Mouse (Mus musculus) forebrain, embryonic 16.5 days (tissue): ENCODE results near the gene Fgfr2. TPM values are rescaled to one million over a fixed set of nuclear protein-coding genes. Genes with fewer than 3 reads are reported as not detected.

ENCODE experiments used
- ATAC-seq: fragments of 200-750 bp; cut with Nextera tagmentation; 2 replicates; pipeline ENCODE4 v1.8.0; 2017; ENCODE audit warnings: mild to moderate bottlenecking, moderate library complexity
- H3K27ac ChIP-seq: fragments of 300-500 bp; sonication (generic); 2 replicates; pipeline ENCODE4 v1.5.1; 2014; ENCODE audit warnings: low read length, control low read depth
- H3K27me3 ChIP-seq: fragments of 300-500 bp; sonication (generic); replicated peaks from 2 replicates; pipeline ENCODE4 v1.6.1; 2014; ENCODE audit warnings: low read length; ENCODE audit not compliant: control insufficient read depth, insufficient read depth
- H3K36me3 ChIP-seq: fragments of 300-500 bp; sonication (generic); 2 replicates; pipeline ENCODE4 v1.6.1; 2014; ENCODE audit not compliant: control insufficient read depth, insufficient read depth
- H3K4me1 ChIP-seq: fragments of 300-500 bp; sonication (generic); replicated peaks from 2 replicates; pipeline ENCODE4 v1.6.1; 2014; ENCODE audit warnings: low read length; ENCODE audit not compliant: control insufficient read depth, insufficient read depth
- H3K4me2 ChIP-seq: fragments of 300-500 bp; sonication (generic); 2 replicates; pipeline ENCODE4 v1.6.1; 2014; ENCODE audit warnings: mild to moderate bottlenecking, low read length, control low read depth
- H3K4me3 ChIP-seq: fragments of 300-500 bp; sonication (generic); replicated peaks from 2 replicates; pipeline ENCODE4 v1.5.1; 2014; ENCODE audit warnings: mild to moderate bottlenecking, low read length, control low read depth
- H3K9ac ChIP-seq: fragments of 300-500 bp; sonication (generic); replicated peaks from 2 replicates; pipeline ENCODE4 v1.6.1; 2014; ENCODE audit warnings: low read depth, low read length, control low read depth
- H3K9me3 ChIP-seq: fragments of 300-500 bp; sonication (generic); 2 replicates; pipeline ENCODE4 v1.6.1; 2016; ENCODE audit warnings: low read length; ENCODE audit not compliant: control insufficient read depth
- WGBS: fragments of 180-500 bp; shearing (Covaris S2); extraction: QIAGEN DNeasy Blood & Tissue Kit; methylation state at CpG from one replicate; pipeline ENCODE4 v1.1.7; 2014; 5-methylcytosine and 5-hydroxymethylcytosine counted together
- polyA plus RNA-seq: library from polyadenylated mRNA; unstranded; fragments of >200 nt; fragmentation: Nextera tagmentation; extraction: Ambion mirVana; gene quantifications from 2 replicates; pipeline ENCODE4 v1.2.1, GENCODE M21; 2015

The Fgfr2 gene
- polyA plus RNA-seq, 1 experiment from 2014 or later: 39.2 TPM

DNA sequence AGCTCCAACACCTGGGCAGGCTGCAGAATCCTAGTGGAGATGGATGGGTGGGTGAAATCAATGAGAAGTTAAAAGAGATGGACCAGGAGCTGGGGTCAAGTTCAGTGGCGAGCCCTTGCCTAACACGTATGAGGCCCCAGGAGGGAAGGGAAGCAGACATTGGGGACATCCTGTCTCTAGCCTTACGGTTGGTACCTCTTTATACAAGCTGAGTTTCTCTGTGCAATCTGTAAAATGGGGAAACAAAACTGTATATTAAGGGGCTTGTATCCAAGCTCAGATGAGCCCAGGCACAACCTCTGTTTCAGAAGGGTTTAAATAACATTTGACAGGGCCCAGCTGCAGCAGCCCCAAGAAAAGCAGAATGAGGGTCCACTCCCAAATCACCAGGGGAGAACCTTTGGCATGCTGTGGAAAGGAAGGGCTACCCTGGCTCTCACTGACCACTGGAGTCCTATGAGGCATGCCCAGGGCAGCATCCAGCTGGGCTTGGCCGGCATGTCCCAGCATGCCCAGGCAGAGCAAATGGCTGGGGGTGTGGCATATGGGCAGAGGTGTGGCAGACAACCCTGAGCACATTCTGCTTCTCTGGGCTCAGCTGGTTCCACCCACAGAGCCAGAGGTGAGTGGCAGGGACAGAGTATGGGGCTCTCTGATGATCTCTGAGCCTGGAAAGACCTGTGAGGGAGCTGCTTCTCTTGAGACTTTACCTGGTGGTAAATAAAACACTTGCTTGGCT, 393.9 kb downstream of the Fgfr2 start:
- H3K4me3 ChIP-seq: no peak overlapping the region
- H3K4me2 ChIP-seq: no peak overlapping the region
- H3K27me3 ChIP-seq: no peaks in the 10 kb centered on the region
- no peaks in the 10 kb centered on the region for H3K9me3 ChIP-seq
- WGBS: 78% methylated on average over 4 of the region's 4 CpGs
- no peak overlapping the region for H3K9ac ChIP-seq
- H3K36me3 ChIP-seq: no peaks in the 10 kb centered on the region
- H3K4me1 ChIP-seq: peaks cover 49% of the 10 kb centered on the region
- H3K27ac ChIP-seq: no peak overlapping the region
- ATAC-seq: no peak

DNA sequence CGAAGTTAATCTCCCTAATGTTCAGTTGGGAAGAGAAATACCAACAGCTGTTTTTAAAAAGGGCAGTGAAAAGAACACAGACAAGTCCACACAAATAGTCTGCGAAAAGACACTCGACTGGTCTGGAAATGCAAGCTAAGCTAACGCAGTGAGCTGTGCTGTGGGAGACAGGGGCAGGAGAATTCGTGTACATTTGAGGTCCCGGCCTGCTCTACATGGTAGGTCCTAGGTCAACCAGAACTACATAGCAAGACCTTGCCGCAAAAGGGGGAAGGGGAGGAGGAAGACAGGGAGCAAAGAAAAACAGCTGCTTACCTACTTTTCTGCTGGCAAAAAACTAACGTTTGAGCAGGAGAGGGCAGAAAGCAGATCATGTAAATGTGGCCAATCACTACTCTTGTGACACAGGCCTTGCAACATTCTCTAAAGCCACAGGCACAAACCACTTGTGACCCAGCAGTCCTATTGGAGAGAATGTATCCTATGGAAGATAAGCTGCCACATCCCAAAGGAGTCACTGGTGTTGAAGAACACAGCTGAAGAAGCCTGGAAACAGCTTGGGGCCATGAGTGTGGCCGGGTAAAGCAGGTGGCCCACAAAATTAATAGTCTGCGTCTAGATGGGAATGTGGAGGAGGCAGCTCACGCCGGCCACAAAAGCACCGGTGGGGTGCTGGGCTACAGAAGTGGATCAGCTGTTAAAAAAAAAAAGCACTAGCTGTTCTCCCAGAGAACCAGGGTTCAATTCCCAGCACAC, 396.9 kb downstream of the Fgfr2 start:
- WGBS: 62% methylated on average over 13 of the region's 13 CpGs
- ATAC-seq: no peak
- no peak overlapping the region for H3K27ac ChIP-seq

DNA sequence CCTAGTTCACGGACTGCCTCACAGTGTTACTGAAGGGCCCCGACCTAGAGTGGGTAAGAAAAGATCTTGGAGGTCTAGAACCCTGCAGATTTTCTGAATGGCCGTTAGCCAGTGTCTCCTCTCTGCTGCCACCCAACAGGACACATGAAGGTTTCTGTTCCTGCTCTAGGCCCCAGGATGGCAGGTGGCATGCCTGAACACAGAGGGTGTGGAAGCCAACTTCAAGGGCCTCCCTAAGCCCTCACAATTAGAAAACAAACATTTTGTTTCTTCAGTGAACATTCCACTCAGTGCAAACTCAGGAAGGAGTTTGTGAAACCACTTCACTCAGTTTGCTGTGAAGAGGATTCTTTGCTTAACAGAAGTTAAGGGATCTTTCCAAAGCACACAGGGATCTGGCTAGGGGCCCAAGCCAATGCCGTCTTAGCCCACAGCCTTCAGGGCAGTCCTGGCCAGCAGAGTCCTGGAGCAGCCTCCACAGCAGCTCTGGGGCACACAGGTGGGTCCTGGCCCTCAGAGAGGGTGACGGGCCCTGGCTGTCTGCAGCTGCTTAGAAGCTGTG, 398.6 kb downstream of the Fgfr2 start:
- no peak overlapping the region for H3K4me3 ChIP-seq
- H3K27me3 ChIP-seq: no peaks in the 10 kb centered on the region
- ATAC-seq: no peak
- H3K9ac ChIP-seq: no peak overlapping the region
- 84% methylated on average over 5 of the region's 5 CpGs for WGBS
- H3K27ac ChIP-seq: no peak overlapping the region
- H3K36me3 ChIP-seq: no peaks in the 10 kb centered on the region
- peaks cover 36% of the 10 kb centered on the region for H3K4me1 ChIP-seq
- no peak overlapping the region for H3K4me2 ChIP-seq
- no peaks in the 10 kb centered on the region for H3K9me3 ChIP-seq

More for the DNA sequence above, 396.9 kb downstream of the Fgfr2 start:
- H3K4me3 ChIP-seq: no peak overlapping the region
- H3K36me3 ChIP-seq: no peaks in the 10 kb centered on the region
- no peak overlapping the region for H3K9ac ChIP-seq
- no peaks in the 10 kb centered on the region for H3K27me3 ChIP-seq
- peaks cover 33% of the 10 kb centered on the region for H3K4me1 ChIP-seq
- no peak overlapping the region for H3K4me2 ChIP-seq
- no peaks in the 10 kb centered on the region for H3K9me3 ChIP-seq

DNA sequence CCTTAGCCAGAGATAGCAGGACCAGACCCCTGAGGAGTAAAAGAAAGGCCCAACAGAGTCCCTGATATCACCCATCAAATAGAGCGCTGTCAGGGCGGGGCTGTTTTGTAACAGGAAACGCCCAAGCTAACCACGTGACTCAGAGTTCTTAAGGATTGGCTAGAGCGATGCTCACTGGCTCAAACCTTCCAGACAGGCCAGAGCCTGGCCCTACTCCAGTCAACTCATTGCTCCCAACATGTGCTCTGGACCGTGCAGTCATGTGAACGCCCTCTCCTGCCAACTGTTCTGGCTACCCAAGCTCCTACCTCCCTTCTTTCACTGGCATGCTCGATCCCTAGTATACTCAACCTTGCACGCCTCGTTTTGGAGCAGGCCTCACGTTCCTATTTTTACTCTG, 399.2 kb downstream of the Fgfr2 start:
- peak; percentile 68; the same call in 1 of the 2 replicates for ATAC-seq
- no peaks in the 10 kb centered on the region for H3K27me3 ChIP-seq
- H3K9ac ChIP-seq: no peak overlapping the region
- WGBS: 68% methylated on average over 11 of the region's 11 CpGs
- H3K4me3 ChIP-seq: no peak overlapping the region
- H3K4me2 ChIP-seq: no peak overlapping the region
- no peaks in the 10 kb centered on the region for H3K9me3 ChIP-seq
- H3K4me1 ChIP-seq: peaks cover 36% of the 10 kb centered on the region
- H3K27ac ChIP-seq: no peak overlapping the region
- H3K36me3 ChIP-seq: no peaks in the 10 kb centered on the region

DNA sequence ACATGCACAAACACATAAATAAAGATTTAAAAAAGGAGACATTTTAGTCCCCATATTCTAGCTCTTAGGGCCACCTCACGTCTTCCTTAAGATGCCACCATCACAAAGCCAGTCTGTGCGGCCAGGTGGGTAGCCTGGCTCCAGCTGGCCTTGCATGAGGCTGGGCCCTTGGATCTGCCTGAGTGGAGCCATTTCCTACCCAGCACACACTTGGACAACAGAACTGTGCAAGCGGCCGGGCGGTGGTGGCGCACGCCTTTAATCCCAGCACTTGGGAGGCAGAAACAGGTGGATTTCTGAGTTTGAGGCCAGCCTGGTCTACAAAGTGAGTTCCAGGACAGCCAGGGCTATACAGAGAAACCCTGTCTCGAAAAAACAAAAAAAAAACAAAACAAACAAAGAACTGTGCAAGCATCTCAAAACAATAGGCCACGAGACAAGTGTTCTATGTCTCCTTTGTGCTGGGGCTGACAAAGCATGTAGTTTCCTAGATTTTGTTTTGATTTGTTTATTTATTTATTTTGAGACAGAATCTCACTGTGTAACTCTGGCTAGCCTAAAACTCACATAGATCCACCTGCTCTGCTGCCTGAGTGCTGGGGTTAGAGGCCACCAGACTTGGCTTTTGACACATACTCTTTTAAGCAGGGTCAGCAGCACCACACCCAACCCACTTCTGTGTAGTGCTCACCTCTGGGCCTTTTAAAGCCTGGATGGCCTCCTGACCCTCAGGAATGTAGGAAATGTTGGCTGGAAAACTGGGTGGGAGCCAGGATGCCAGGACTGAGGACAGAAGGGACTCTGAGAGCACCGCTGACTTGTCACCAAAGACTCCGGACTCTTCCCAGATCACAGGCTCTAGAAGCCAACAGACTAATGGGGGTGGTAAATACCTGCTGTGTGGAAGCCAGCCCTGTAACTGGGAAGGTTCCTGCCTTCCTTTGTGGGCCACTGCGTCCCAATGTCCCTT, 400.5 kb downstream of the Fgfr2 start:
- 82% methylated on average over 12 of the region's 12 CpGs for WGBS
- no peak for ATAC-seq
- H3K4me1 ChIP-seq: peaks cover 36% of the 10 kb centered on the region

DNA sequence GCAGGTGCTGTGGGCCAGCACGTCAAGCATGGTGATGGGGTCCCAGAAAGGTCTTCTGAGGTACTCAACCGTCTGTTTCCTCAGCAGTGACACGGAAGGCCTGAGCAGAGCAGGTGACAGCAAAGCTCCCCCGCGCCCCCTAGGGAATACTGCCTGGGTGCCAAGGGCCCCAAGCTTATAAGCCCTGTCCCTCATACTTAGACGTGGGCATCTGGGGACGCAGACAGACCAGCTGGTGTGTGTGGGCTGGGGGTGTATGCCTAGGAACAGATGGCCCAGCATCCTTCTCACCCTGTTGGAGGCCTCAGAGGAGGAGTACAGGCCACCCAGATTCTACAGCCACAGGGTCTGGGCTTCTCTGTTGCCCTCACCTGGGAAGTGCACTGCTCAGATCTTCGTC, 402.6 kb downstream of the Fgfr2 start:
- no peak overlapping the region for H3K4me2 ChIP-seq
- 60% methylated on average over 8 of the region's 8 CpGs for WGBS
- no peaks in the 10 kb centered on the region for H3K36me3 ChIP-seq
- ATAC-seq: peak; percentile 57
- no peaks in the 10 kb centered on the region for H3K9me3 ChIP-seq
- H3K4me1 ChIP-seq: peaks cover 34% of the 10 kb centered on the region
- H3K4me3 ChIP-seq: no peak overlapping the region
- peak overlapping the region; percentile 54 for H3K27ac ChIP-seq
- no peaks in the 10 kb centered on the region for H3K27me3 ChIP-seq
- no peak overlapping the region for H3K9ac ChIP-seq

More for the DNA sequence above, 400.5 kb downstream of the Fgfr2 start:
- H3K9me3 ChIP-seq: no peaks in the 10 kb centered on the region
- no peak overlapping the region; the same call in 1 of the 2 replicates for H3K27ac ChIP-seq
- no peaks in the 10 kb centered on the region for H3K36me3 ChIP-seq
- H3K9ac ChIP-seq: no peak overlapping the region
- no peak overlapping the region for H3K4me2 ChIP-seq
- H3K4me3 ChIP-seq: no peak overlapping the region
- H3K27me3 ChIP-seq: no peaks in the 10 kb centered on the region

DNA sequence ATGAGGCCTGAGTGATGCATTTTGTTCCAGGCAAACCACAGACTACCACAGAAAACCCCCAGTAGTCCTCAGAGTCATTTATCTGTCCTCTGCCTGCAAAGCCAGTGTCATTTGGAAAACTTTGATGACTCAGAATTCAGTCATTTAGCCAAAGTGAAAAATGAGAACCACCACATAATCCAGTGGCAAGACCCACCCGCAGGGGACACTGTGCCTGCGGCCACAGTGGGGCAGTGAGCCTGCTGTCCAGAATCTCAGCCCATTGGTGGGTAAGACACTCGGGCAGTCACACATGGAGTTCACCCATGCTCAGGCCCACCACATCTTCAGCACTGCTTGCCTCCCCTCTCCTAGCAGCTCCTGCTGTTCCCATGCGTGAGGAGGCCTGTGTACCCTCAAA, 403.6 kb downstream of the Fgfr2 start:
- no peak overlapping the region for H3K4me3 ChIP-seq
- no peak overlapping the region; the same call in 1 of the 2 replicates for H3K27ac ChIP-seq
- no peaks in the 10 kb centered on the region for H3K36me3 ChIP-seq
- peaks cover 36% of the 10 kb centered on the region for H3K4me1 ChIP-seq
- no peaks in the 10 kb centered on the region for H3K27me3 ChIP-seq
- H3K9ac ChIP-seq: no peak overlapping the region
- no peak overlapping the region for H3K4me2 ChIP-seq
- ATAC-seq: no peak
- 85% methylated on average over 4 of the region's 4 CpGs for WGBS
- H3K9me3 ChIP-seq: no peaks in the 10 kb centered on the region

DNA sequence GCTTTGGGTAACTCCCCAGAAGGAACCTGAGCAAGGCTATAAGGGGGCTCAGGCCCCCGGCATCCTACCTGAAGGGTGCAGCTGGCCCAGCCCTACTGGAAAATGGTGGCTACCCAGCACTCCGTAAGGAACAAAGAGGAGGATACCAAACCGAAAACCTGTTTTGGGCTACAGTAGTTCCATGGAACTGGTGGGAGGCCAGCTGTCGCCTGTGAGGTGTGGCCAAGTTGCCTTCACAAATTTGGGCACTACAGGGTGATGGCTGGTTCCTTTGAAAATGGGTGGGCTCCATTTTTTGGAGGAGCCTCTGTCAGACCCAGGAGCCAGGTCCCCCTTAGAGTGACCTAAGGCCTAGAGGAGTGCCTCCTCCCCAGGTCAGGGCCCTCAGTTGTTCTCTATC, 407.9 kb downstream of the Fgfr2 start:
- Histone ChIP-seq H3K4me1 (peaks cover 26% of the 10 kb centered on the region), H3K9ac (no peak overlapping the region), H3K4me3 (no peak overlapping the region), H3K27me3 (no peaks in the 10 kb centered on the region), H3K4me2 (no peak overlapping the region), H3K27ac (peak overlapping the region; percentile 76; the same call in 1 of the 2 replicates), H3K9me3 (no peaks in the 10 kb centered on the region), H3K36me3 (no peaks in the 10 kb centered on the region)
- no peak for ATAC-seq
- 89% methylated on average over 4 of the region's 4 CpGs for whole genome bisulfite sequencing
